Mouse (Mus musculus): ENCODE measurements around the gene Epas1.
A peak's percentile ranks its signal among the peaks of the same experiment; 100 is the strongest.

Gene Epas1

DNA sequence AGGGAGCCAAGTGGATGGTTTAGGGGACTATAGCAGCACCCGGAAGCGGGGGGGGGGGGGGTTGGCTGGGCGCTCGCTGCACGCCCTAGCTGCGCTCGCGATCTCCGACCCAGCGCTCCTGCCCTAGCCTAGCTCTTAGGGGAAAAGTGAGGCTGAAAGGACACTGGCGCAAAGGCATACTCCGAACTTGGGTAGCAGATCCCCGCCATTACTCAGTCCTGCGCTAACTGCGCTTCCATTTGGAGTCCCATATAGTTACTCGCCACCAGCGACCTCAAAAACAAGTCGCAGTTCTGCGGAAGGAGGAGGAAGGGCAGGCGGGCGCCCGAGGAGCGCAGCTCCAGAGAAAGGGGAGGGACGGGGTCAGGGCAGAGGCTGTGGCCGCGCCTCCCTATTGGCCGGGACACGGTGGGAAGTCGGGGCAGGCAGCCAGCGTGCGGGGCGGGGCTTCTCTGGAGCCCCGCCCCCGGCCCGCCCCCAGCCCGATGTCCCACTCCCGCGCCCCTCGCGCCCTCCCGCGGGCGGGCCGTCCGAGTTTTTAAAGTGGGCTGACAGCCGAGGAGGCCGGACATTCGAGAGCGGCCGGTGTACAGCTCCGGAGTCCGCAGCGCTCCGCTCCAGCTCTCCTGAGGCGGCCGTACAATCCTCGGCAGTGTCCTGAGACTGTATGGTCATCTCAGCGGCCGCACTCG lies at the start of gene Epas1:
Epas1 (plus strand) TSS at position 571 of the 692 bp plus-strand sequence.
- DNase-seq (ENCODE audit: low spot score) = peak; percentile 77

- no peak for DNase-seq (ENCODE audit: low spot score)
Observed at GRCm38 (mm10) chr17:86705236-86705635, 48.3 kb upstream of the Epas1 start.

GRCm38 (mm10) chr17:86706467-86706866 lies 47.0 kb upstream of the Epas1 start:
- no peak for DNase-seq (ENCODE audit: low spot score)

DNA sequence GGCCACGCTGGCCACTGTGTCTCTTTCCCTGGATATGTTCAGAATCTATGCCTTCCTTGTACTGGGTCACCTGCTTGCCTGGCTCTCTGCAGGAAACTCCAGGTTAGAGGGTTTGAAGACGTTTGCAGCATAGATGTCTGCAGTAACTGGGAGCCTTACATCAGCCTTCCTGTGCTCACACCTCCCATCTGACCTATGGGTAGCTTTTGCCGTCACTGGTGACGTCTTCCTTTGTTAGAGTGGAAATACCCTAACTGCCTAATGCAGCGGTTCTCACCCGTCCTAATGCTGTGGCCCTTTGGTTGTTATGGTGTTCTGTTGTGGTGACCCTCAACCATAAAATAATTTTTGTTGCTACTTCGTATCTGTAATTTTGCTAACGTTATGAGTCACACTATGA lies 43.7 kb upstream of the Epas1 start:
- DNase-seq (ENCODE audit: low spot score) = no peak

DNA sequence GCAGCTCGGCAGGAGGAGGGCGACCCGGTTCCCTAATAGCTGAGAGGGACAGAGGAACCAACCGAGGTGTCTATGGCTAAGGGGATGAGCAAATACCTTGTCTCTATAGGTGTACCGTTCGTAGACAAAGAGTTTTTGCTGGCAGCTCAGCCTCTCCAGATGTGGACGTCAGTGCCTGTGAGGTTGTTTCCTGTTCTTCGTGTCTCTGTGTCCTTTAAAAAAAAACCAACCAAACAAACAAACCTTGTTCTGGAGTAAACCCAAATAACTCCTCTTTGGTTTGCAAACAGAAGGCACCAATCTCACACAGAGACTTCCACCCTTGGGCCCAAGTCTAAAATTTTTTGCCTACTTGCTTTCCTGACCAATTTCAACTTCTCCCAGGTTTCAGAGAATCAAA lies 43.1 kb upstream of the Epas1 start:
- no peak for DNase-seq (ENCODE audit: low spot score)

- no peak for DNase-seq (ENCODE audit: low spot score)
Observed at GRCm38 (mm10) chr17:86711949-86712348, 41.6 kb upstream of the Epas1 start.

DNA sequence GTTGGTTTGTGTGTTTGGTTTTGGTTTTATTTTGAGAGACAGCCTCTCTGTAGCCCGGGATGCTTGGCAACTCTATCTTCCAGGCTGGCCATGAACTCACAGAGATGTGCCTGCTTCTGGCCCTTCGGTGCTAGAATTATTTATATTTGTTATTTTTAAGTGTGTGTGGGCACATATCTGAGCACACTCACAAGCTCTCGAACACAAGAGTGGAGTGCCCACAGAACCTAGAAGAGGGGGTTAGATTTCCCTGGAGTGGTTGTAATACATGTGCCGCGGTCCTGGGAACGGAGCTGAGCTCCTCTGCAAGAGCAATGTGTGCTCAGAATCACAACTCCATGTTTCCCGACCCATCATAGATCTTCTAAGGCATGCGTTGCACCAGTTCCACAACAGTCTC lies 40.9 kb upstream of the Epas1 start:
- DNase-seq (ENCODE audit: low spot score) = no peak

- DNase-seq (ENCODE audit: low spot score) = no peak
Observed at GRCm38 (mm10) chr17:86713591-86713990, 39.9 kb upstream of the Epas1 start.

GRCm38 (mm10) chr17:86724786-86725415 lies 28.6 kb upstream of the Epas1 start:
- DNase-seq (ENCODE audit: low spot score) = no peak

DNA sequence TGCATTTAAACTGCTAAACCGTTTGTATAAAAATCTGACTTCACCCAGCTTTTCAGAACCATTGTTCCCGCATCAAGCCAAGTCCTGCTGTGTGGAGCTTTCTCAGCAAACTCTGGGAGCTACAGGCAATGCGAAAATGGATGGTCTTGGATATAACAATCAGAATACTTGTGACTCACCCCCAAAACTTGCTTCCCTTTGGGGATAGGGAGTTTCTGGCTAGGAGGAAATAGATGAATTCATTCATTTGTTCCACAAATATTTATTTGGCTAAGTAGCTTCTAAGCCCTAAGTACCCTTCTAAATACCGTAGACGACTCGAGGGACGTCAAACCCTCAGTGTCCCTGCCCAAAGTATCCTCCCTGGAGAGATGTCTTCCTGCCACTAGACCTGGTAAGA lies 27.0 kb upstream of the Epas1 start:
- DNase-seq (ENCODE audit: low spot score) = no peak

GRCm38 (mm10) chr17:86727031-86727430 lies 26.5 kb upstream of the Epas1 start:
- DNase-seq (ENCODE audit: low spot score) = no peak

DNA sequence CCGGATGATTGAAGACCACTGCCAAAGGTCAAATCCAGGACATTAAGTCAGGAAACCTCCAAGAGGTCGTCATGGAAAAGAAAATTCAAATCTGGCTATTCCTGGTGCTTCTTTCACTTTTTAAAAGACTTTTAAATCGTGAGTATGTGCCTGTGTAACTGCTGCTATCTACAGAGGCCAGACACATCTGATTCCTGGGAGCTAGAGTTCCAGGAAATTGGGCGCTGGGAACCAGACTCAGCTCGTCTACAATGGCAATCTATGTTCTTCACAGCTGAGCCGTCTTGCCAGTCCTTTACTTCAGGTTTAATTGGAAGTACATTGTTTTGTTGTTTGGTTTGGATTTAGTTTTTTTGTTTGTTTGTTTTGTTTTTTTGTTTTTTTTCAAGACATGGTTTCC lies 22.2 kb upstream of the Epas1 start:
- no peak for DNase-seq (ENCODE audit: low spot score)

DNA sequence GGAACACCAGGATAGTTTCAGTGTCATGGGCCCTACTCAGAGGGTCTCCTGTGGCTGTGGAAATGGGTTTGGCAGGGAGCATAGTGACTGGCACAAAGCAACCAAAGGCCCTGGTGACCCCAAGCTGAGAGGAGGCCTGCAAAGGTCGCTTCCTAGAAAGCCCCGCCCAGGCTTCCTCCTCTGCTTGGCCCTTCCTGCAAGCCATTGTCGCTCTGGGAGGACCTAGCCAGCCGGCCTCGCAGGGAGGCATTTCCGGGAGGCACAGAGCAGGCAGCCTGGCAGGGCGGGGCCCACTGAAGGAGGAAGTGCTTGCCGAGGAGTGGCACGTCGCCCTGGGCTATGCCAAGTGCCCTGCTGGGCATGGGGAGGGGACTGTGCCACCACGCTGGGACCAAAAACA lies 21.5 kb upstream of the Epas1 start:
- peak; percentile 46 for DNase-seq (ENCODE audit: low spot score)

DNA sequence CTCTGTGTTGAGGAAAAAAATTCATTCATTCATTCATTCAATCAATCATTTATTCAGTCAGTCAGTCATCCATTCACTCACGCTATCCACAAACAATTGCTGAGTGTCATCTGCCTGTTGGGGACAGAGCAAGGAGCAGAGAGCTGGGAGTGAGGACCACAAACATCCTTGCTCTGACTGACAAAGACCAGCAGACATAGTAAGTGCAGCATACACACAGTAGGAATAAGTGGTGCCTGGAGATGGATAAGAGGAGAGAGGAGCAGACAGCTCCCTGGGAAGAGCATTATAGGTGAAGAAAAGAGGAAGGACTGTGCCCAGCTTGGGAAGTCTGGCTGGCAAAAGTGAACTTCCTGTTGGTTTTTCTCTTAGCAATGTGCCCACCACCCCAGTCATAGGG lies 21.0 kb upstream of the Epas1 start:
- no peak for DNase-seq (ENCODE audit: low spot score)

GRCm38 (mm10) chr17:86733644-86734043 lies 19.9 kb upstream of the Epas1 start:
- no peak for DNase-seq (ENCODE audit: low spot score)

- no peak for DNase-seq (ENCODE audit: low spot score)
Observed at GRCm38 (mm10) chr17:86738477-86738876, 15.0 kb upstream of the Epas1 start.

DNA sequence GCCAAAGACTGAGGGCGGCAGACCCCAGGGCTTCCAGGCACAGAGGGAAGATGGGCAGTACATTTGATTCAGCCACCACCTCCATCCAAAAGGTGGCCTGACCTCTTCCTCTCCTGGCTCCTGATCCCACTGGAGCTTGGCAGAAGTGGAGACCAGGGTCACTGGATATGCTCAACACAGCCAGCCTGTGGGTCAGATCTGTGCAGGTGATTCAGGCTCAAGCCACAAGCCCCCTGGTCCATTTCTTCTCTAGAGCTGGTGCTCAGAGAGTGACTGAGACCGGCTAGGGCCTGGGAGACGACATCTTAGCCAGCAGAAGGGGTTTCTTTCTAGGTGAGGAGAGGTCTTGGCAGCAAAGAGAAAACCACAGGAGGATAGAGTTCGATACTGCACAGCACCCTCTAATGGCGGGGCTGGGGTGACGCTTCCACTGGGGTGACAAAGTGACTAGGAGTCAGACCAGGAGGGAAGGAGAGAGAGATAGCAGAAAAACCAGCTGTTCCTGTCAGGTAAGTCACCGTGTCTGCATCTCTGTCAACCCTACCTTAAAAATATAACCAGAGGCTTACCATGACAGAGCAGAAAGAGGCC lies 10.1 kb upstream of the Epas1 start:
- no peak for DNase-seq (ENCODE audit: low spot score)

GRCm38 (mm10) chr17:86744943-86745342 lies 8.6 kb upstream of the Epas1 start:
- DNase-seq (ENCODE audit: low spot score) = no peak

DNA sequence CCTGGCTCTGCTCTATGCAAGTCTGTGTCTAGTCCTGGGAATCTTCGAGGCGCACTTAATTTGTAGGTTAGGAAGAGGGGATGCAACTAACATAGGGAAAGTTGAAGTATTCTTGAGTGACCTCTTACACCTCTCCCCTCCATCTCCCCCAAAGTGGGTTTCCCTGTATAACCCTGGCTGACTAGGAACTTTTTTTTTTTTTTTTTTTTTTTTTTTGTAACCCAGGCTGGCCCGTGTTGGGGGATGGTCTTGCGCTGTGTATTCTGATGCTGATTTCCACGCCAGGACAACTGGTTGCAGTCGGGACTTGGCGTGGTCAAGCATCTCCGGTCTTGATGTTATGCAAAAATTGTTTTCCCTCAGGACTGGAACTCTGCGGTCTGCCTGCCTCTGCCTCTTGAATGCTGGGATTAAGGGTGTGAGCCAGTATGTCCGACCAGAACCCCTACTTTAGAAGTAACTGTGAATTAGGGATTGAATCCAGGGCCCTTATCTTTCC lies 2.1 kb upstream of the Epas1 start:
- DNase-seq (ENCODE audit: low spot score) = no peak

DNA sequence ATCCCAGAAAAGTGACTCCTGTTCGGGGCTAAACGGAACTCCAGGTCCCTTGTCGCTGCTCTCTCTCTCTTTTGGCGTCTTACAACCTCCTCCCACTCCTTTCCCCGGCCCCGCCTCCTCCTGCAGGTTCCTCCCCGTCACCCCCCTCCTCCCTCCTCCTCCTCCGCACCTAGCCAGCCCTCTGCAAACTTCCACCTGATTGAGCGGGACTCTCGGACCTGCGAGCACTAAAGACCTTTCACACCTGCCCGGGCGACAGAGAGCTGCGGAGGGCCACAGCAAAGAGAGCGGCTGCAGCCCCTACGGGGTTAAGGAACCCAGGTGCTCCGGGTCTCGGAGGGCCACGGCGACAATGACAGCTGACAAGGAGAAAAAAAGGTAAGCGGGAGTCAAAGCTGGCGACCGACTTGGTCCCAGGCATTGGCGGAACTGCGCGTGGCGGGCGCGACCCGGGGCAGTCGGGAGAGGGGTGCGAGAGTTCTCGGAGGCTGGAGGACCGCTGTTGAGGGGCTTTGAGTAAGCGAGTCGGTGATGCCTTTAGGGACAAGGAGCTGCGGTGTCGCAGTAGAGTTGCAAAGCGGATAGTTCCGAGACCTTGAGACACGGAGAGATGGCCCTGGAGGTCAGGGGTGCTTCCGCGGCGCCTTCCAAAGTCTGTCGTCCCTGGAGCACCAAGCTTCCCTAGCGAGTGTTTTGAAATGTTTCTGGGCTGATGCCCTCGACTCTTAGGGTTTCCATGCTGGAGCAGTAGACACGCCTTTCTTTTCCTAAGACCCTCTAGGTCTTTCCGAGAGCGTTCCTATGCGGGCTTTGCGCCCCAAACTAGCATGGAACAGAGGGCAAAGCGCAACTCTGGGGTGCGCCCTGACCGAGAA lies 668 bp downstream of the Epas1 start:
- peak; percentile 58 for DNase-seq (ENCODE audit: low spot score)

GRCm38 (mm10) chr17:86754806-86755571 lies 1.5 kb downstream of the Epas1 start:
- DNase-seq (ENCODE audit: low spot score) = peak; percentile 26

Data from urinary bladder, postnatal 25 days (tissue).